Mouse (Mus musculus) bone marrow macrophage, adult 2 months (primary cell): Measurements from ENCODE around the gene Slc16a8. TPM values are rescaled to one million over a fixed set of nuclear protein-coding genes. Genes with fewer than 3 reads are reported as not detected.
A peak's percentile ranks its signal among the peaks of the same experiment; 100 is the strongest.
"Not testable (repeated sequence)": the region's sequence is repeated elsewhere in the genome, so short reads cannot be mapped to it uniquely, and the experiment has no call there.

Source experiments
- H3K27ac ChIP-seq: 2 replicates; pipeline ENCODE4 v1.5.1; 2012; ENCODE audit warnings: low read depth, low read length; ENCODE audit not compliant: insufficient read depth
- H3K4me1 ChIP-seq: 2 replicates; pipeline ENCODE4 v1.6.1; 2012; ENCODE audit warnings: low read length; ENCODE audit not compliant: control insufficient read depth, insufficient read depth
- H3K4me3 ChIP-seq: 2 replicates; pipeline ENCODE4 v1.5.1; 2012; ENCODE audit warnings: mild to moderate bottlenecking, low read length, moderate library complexity; ENCODE audit not compliant: insufficient read depth
- CTCF ChIP-seq: IDR thresholded peaks from 2 replicates; pipeline ENCODE4 v1.5.1; 2012; ENCODE audit warnings: low read depth, mild to moderate bottlenecking, low read length, moderate library complexity
- POLR2A ChIP-seq: IDR thresholded peaks from 2 replicates; pipeline ENCODE4 v1.6.1; 2012; ENCODE audit warnings: mild to moderate bottlenecking, low read depth, low read length, borderline replicate concordance
- polyA plus RNA-seq: library from polyadenylated mRNA; stranded (reverse); fragments of >200 nt; gene quantifications from 2 replicates; pipeline ENCODE4 v1.2.4, GENCODE M21; 2012; ENCODE audit not compliant: missing spikeins, insufficient read depth, insufficient read length

The Slc16a8 gene
- polyA plus RNA-seq, 1 experiment = not detected

GRCm38 (mm10) chr15:79251168-79251567 is 3.4 kb downstream of the Slc16a8 start:
- H3K4me3 ChIP-seq = no peak overlapping the region
- no peak for TF ChIP-seq POLR2A
- TF ChIP-seq CTCF = no peak
- no peaks in the 10 kb centered on the region for H3K4me1 ChIP-seq
- no peak overlapping the region for H3K27ac ChIP-seq

GRCm38 (mm10) chr15:79250236-79250635 is 4.3 kb downstream of the Slc16a8 start:
- Histone ChIP-seq H3K4me3 (no peak overlapping the region), H3K4me1 (peaks cover 4% of the 10 kb centered on the region), H3K27ac (no peak overlapping the region)
- TF ChIP-seq CTCF (no peak), POLR2A (no peak)

GRCm38 (mm10) chr15:79245321-79245720 is 9.2 kb downstream of the Slc16a8 start:
- Histone ChIP-seq H3K4me1 (peaks cover 23% of the 10 kb centered on the region), H3K27ac (no peak overlapping the region), H3K4me3 (no peak overlapping the region)
- TF ChIP-seq CTCF (no peak), POLR2A (no peak)

GRCm38 (mm10) chr15:79244071-79244893 is 10.3 kb downstream of the Slc16a8 start:
- TF ChIP-seq POLR2A (no peak; the same call in 1 of the 2 replicates), CTCF (no peak)
- Histone ChIP-seq H3K27ac (peak overlapping the region; percentile 29; the same call in 1 of the 2 replicates), H3K4me1 (peaks cover 23% of the 10 kb centered on the region), H3K4me3 (no peak overlapping the region)

- H3K4me1 ChIP-seq = peaks cover 23% of the 10 kb centered on the region
- H3K4me3 ChIP-seq = no peak overlapping the region
- H3K27ac ChIP-seq = peak overlapping the region; percentile 78
- no peak for TF ChIP-seq POLR2A
- peak; percentile 99 for TF ChIP-seq CTCF
Observed at GRCm38 (mm10) chr15:79243234-79244042, 11.1 kb downstream of the Slc16a8 start.

GRCm38 (mm10) chr15:79242574-79243233 is 11.9 kb downstream of the Slc16a8 start:
- no peak for TF ChIP-seq CTCF
- no peak for TF ChIP-seq POLR2A
- no peak overlapping the region for H3K4me3 ChIP-seq
- H3K4me1 ChIP-seq = peaks cover 23% of the 10 kb centered on the region
- peak overlapping the region; percentile 78 for H3K27ac ChIP-seq

GRCm38 (mm10) chr15:79238036-79238435 is 16.5 kb downstream of the Slc16a8 start:
- no peak for TF ChIP-seq POLR2A
- TF ChIP-seq CTCF = no peak
- peaks cover 4% of the 10 kb centered on the region for H3K4me1 ChIP-seq
- no peak overlapping the region for H3K27ac ChIP-seq
- H3K4me3 ChIP-seq = no peak overlapping the region

GRCm38 (mm10) chr15:79235268-79235667 is 19.3 kb downstream of the Slc16a8 start:
- H3K27ac ChIP-seq = no peak overlapping the region
- no peak for TF ChIP-seq CTCF
- no peak for TF ChIP-seq POLR2A

GRCm38 (mm10) chr15:79229058-79229821 is 25.3 kb downstream of the Slc16a8 start, which contains the start of the genes Pick1 and Gm49486:
TSS of gene Pick1 (plus strand) at chr15:79229173.
TSS of gene Gm49486 (plus strand) at chr15:79229391.
- peak within 1 kb of the TSS; percentile 81 for H3K4me3 ChIP-seq
- no peak for TF ChIP-seq POLR2A
- no peak for TF ChIP-seq CTCF
- peak within 1 kb of the TSS; percentile 90 for H3K27ac ChIP-seq
- peaks cover 10% of the 10 kb centered on the region for H3K4me1 ChIP-seq

More at GRCm38 (mm10) chr15:79235268-79235667, 19.3 kb downstream of the Slc16a8 start:
- H3K4me3 ChIP-seq = no peak overlapping the region
- H3K4me1 ChIP-seq = peaks cover 3% of the 10 kb centered on the region

- not testable (repeated sequence) for H3K27ac ChIP-seq, H3K4me1 ChIP-seq, H3K4me3 ChIP-seq
Observed at GRCm38 (mm10) chr15:79225780-79226179, 28.8 kb downstream of the Slc16a8 start.
